Mouse (Mus musculus): Measurements from ENCODE around the gene Pgf. TPM values are rescaled to one million over a fixed set of nuclear protein-coding genes. Genes with fewer than 3 reads are reported as not detected.

Gene Pgf
- polyA plus RNA-seq, 1 experiment from 2014 or later = 15.6 TPM

DNA sequence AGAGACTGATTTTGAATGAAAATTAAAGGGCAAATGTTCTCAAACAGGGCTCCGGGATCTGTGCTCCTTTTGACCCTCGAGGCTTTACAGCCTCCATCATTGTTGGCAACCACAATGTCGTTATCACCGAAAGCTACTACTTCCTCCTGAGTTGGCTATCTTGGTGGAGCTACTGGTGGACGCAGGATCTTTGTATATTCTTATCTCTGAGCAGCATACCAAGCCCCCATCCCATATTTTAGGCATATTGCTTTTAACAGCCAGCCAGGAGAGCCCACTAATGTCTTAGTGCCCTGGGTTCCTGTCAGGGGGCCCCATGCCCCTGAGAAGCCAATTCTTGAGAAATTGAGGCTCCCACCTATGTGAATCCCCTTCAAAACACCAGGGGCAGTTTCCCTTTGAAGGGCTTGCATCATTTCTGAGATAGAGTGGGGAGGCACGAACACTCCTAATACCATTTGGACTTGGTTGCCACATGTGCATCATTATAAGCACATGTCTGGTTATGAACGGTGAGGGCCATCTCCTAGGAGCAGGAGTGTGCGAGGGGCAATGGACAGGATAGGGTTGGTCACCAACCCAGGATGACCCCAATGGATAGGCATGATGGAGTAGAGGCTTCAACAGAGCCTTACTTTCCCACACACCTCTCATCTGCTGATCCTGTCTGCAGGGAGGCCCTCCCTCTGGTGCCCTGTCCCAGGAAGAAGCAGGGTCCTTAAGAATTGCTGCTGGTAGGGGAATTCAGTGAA lies 43.4 kb downstream of the Pgf start:
- no peak overlapping the region for H3K27ac ChIP-seq
- H3K27me3 ChIP-seq (replicated peaks) = no peaks in the 10 kb centered on the region
- no peak for ATAC-seq
- H3K4me1 ChIP-seq (replicated peaks) = 0 out of 2 replicates have a peak, but pooled peaks cover 2% of the 10 kb centered on the region
- H3K9ac ChIP-seq = no peak overlapping the region
- 78% methylated on average over 8 of the region's 8 CpGs for WGBS
- H3K4me3 ChIP-seq (replicated peaks) = no peak overlapping the region
- H3K4me2 ChIP-seq (replicated peaks) = no peak overlapping the region
- no peaks in the 10 kb centered on the region for H3K9me3 ChIP-seq
- peaks cover 43% of the 10 kb centered on the region for H3K36me3 ChIP-seq

DNA sequence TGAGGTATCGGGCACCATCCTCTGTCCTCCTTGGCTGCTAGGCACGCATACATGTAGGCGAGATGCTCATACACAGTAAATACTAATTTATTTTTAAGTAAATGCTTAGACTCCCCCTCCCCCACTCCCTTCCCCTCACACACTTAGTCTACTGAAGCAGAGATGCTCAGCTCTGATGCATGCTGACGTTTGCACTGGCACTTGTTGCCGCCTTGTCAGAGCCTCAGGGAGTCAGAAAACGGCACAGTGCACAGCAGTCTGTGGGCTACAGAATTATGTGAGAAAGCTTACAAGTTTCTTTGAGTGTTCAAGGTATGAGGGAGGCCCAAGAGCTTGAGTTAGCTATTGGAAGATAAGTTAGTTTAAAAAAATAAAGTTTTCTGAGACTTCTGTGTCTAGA lies 46.2 kb downstream of the Pgf start:
- no peak overlapping the region for H3K27ac ChIP-seq
- no peaks in the 10 kb centered on the region for H3K9me3 ChIP-seq
- WGBS = 93% methylated on average over 6 of the region's 6 CpGs
- H3K4me1 ChIP-seq (replicated peaks) = 0 out of 2 replicates have a peak, but pooled peaks cover 1% of the 10 kb centered on the region
- H3K36me3 ChIP-seq = peaks cover 56% of the 10 kb centered on the region
- no peak overlapping the region for H3K4me2 ChIP-seq (replicated peaks)
- no peak overlapping the region for H3K9ac ChIP-seq
- no peak for ATAC-seq
- no peaks in the 10 kb centered on the region for H3K27me3 ChIP-seq (replicated peaks)
- no peak overlapping the region for H3K4me3 ChIP-seq (replicated peaks)

DNA sequence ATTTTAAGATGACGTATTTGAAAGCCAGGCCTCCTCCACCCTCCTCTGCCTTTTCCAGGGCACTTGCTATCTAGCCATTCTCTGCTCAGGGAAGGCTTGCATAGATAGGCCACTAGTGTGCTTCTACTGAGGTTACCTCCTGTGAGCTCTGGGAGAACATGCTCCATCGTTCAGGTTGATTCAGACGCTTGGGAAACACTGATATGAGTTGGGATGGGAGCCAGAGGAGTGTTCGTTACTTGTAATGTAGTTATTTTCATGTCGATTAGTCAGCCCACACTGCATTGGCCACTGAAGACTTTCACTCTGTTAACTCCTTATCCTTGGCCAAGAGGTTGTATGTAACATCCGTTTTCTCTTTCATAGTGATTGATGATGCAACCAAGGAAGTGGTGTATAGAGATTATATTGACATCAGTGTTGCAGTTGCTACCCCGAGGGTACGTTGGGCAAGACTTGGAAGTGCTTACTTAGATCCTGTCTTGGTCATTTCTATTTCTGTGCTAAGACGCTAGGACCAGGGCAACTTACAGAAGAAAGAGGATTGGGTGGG lies 48.1 kb downstream of the Pgf start:
- H3K36me3 ChIP-seq = peaks cover 55% of the 10 kb centered on the region
- no peaks in the 10 kb centered on the region for H3K9me3 ChIP-seq
- H3K9ac ChIP-seq = no peak overlapping the region
- H3K4me3 ChIP-seq (replicated peaks) = no peak overlapping the region
- no peak overlapping the region for H3K4me2 ChIP-seq (replicated peaks)
- ATAC-seq = no peak
- H3K4me1 ChIP-seq (replicated peaks) = no peaks in the 10 kb centered on the region
- H3K27ac ChIP-seq = no peak overlapping the region
- H3K27me3 ChIP-seq (replicated peaks) = no peaks in the 10 kb centered on the region
- WGBS = 93% methylated on average over 9 of the region's 9 CpGs

DNA sequence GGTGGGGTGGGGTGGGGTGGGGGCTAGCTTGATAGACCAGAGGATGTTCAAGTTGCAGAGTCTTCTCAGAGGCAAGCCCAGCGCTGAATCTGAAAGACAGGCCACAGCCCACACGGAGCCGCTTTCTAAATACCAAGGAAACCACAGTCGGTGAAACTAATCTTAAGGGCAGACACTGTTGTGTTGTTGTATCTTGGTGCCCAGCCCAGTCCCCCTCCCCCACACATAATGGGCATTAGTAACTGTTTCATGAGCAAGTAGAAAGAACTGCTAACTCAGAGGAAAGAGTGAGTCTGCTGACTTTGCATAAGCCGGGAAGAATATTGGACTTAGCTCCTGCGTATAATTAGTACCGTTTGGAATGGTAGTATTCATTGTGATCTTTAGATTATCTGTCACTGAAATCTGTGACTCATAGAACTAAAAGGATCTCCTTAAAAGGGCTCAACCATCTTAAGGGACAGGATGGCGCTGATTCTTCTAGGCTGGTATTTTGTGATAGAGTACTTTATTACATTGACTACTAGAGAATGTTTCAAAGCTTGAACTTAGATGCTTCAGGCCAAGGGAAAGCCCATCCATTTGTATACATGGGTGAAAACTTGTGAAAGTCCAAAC lies 50.5 kb downstream of the Pgf start:
- peaks cover 58% of the 10 kb centered on the region for H3K36me3 ChIP-seq
- H3K4me1 ChIP-seq (replicated peaks) = no peaks in the 10 kb centered on the region
- no peak overlapping the region for H3K9ac ChIP-seq
- ATAC-seq = no peak
- H3K4me2 ChIP-seq (replicated peaks) = no peak overlapping the region
- H3K4me3 ChIP-seq (replicated peaks) = no peak overlapping the region
- H3K9me3 ChIP-seq = no peaks in the 10 kb centered on the region
- H3K27me3 ChIP-seq (replicated peaks) = no peaks in the 10 kb centered on the region
- WGBS = 80% methylated on average over 8 of the region's 8 CpGs
- no peak overlapping the region for H3K27ac ChIP-seq

DNA sequence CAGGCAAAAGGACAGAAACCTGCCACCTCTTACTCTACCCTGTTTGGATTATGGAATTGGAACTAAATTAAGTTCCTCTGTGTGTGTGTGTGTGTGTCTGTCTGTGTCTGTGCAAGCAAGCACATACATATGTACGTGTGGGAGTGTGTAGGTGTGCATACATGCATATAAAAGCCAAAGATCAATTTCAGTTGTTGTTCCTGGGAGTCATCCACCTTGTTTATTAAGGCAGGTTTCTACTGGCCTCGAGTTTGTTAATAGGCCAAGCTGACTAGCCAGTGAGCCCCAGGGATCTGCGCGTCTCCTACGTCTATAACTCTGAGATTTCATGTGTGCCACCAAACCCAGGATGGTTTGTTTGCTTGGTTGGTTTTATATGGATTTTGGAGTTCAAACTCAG lies 52.8 kb downstream of the Pgf start:
- H3K36me3 ChIP-seq = peaks cover 49% of the 10 kb centered on the region
- 94% methylated on average over 5 of the region's 5 CpGs for WGBS

DNA sequence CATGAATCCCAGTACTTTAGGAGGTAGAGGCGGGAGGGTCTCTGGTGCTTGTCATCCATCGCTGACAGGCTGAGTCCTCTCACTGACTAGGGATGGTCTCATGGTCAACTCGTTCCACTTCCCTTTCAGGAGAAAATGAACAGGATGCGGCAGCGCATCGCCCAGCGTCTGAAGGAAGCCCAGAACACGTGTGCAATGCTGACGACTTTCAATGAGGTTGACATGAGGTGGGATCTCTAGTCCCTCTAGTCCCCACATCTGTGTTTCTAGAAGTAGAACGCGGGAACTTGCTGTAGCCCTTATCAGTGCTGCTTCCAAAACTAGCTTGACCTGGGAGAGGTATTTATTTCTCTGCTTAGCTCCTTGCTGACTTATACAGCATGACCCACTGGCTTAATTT lies 53.9 kb downstream of the Pgf start:
- Histone ChIP-seq H3K27ac (no peak overlapping the region), H3K9ac (no peak overlapping the region), H3K4me3 (replicated peaks) (no peak overlapping the region), H3K36me3 (peaks cover 47% of the 10 kb centered on the region), H3K4me1 (replicated peaks) (no peaks in the 10 kb centered on the region), H3K4me2 (replicated peaks) (no peak overlapping the region), H3K9me3 (no peaks in the 10 kb centered on the region), H3K27me3 (replicated peaks) (no peaks in the 10 kb centered on the region)
- no peak for ATAC-seq
- 85% methylated on average over 11 of the region's 11 CpGs for WGBS

More for the DNA sequence above, 52.8 kb downstream of the Pgf start:
- Histone ChIP-seq H3K4me2 (replicated peaks) (no peak overlapping the region), H3K9ac (no peak overlapping the region), H3K4me1 (replicated peaks) (no peaks in the 10 kb centered on the region), H3K27me3 (replicated peaks) (no peaks in the 10 kb centered on the region), H3K27ac (no peak overlapping the region), H3K4me3 (replicated peaks) (no peak overlapping the region), H3K9me3 (no peaks in the 10 kb centered on the region)
- ATAC-seq = no peak

DNA sequence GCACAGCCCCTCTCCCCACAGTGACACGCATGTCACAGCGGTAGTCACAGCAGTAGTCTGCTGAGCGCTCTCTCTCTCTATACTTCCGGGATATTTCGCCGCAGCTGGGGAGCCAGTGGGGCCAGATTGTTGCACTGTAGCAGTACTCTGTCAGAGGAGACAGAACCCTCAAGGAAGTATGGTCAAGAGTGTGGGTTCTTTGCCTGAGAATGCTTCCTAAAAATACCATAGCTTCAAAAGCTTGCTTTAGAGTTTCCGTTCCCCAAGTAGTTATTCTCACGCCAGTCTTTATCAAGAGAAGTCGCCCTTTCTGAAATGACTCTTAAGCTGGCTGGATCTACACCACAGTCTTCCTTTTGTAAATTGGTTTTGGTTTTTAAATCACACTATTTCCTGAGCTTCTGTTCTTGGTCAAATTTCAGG lies 54.5 kb downstream of the Pgf start:
- ATAC-seq = no peak
- H3K27me3 ChIP-seq (replicated peaks) = no peaks in the 10 kb centered on the region
- no peak overlapping the region for H3K4me2 ChIP-seq (replicated peaks)
- H3K9me3 ChIP-seq = no peaks in the 10 kb centered on the region
- H3K9ac ChIP-seq = no peak overlapping the region
- H3K4me1 ChIP-seq (replicated peaks) = no peaks in the 10 kb centered on the region
- peaks cover 45% of the 10 kb centered on the region for H3K36me3 ChIP-seq
- H3K4me3 ChIP-seq (replicated peaks) = no peak overlapping the region
- WGBS = 94% methylated on average over 9 of the region's 9 CpGs
- H3K27ac ChIP-seq = no peak overlapping the region

DNA sequence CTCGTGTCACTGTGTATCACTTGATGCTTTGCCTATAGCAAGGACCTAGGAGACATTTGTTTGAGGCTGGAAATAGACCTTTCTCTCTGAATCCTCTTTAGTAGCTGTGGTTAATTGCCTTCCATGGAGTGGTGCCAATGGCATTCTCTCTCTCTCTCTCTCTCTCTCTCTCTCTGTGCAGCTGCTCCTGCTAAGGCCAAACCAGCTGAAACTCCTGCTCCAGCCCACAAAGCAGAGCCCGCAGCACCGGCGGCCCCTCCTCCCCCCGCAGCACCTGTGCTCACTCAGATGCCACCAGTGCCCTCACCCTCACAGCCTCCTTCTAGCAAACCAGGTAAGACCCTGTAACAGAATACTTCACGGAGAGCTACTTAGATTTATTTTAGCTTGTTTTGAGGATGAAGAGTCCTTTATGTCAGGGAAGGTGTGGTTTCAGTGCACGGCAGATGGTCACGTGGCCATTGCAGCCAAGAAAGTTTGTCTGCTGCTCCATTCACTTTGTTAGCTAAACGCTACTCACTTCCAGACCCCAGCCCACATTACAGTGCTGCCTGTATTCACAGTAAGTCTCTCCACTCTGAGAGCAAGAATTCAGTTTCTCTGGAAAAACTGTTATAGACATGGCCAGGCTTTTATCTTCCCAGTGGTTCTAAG lies 55.7 kb downstream of the Pgf start:
- 89% methylated on average over 9 of the region's 9 CpGs for WGBS
- Histone ChIP-seq H3K4me3 (replicated peaks) (no peak overlapping the region), H3K27ac (no peak overlapping the region), H3K9me3 (no peaks in the 10 kb centered on the region), H3K27me3 (replicated peaks) (no peaks in the 10 kb centered on the region), H3K4me1 (replicated peaks) (no peaks in the 10 kb centered on the region), H3K36me3 (peaks cover 43% of the 10 kb centered on the region), H3K4me2 (replicated peaks) (no peak overlapping the region), H3K9ac (no peak overlapping the region)
- no peak for ATAC-seq

Other genes with a start within 250 kb of the Pgf start
- 134 and 141 TPM in 2 replicates for gene Fcf1, start 206.9 kb downstream of the Pgf start, polyA plus RNA-seq (2015; fragmentation: Nextera tagmentation; extraction: Ambion mirVana)
- 8.7 and 9.3 TPM in 2 replicates for gene Arel1, start 206.9 kb downstream of the Pgf start, polyA plus RNA-seq (2015; fragmentation: Nextera tagmentation; extraction: Ambion mirVana)
- gene Ylpm1, start 181.5 kb downstream of the Pgf start, polyA plus RNA-seq (2015; fragmentation: Nextera tagmentation; extraction: Ambion mirVana) = 22.1 and 22.6 TPM in 2 replicates
- 1.9 and 2.1 TPM in 2 replicates for gene Prox2, start 67.0 kb downstream of the Pgf start, polyA plus RNA-seq (2015; fragmentation: Nextera tagmentation; extraction: Ambion mirVana)
- 117 and 125 TPM in 2 replicates for gene Dlst, start 67.0 kb downstream of the Pgf start, polyA plus RNA-seq (2015; fragmentation: Nextera tagmentation; extraction: Ambion mirVana)
- 2.4 and 2.6 TPM in 2 replicates for gene Rps6kl1, start 26.5 kb downstream of the Pgf start, polyA plus RNA-seq (2015; fragmentation: Nextera tagmentation; extraction: Ambion mirVana)
- gene Eif2b2, start 41.7 kb upstream of the Pgf start, polyA plus RNA-seq (2015; fragmentation: Nextera tagmentation; extraction: Ambion mirVana) = 66.8 and 72.0 TPM in 2 replicates
- 6.7 and 6.9 TPM in 2 replicates for gene Mlh3, start 92.8 kb upstream of the Pgf start, polyA plus RNA-seq (2015; fragmentation: Nextera tagmentation; extraction: Ambion mirVana)
- gene Acyp1, start 110.6 kb upstream of the Pgf start, polyA plus RNA-seq (2015; fragmentation: Nextera tagmentation; extraction: Ambion mirVana) = 47.6 and 58.2 TPM in 2 replicates
- 1.7 TPM in 2 replicates for gene Zc2hc1c, start 110.8 kb upstream of the Pgf start, polyA plus RNA-seq (2015; fragmentation: Nextera tagmentation; extraction: Ambion mirVana)
- gene Nek9, start 161.6 kb upstream of the Pgf start, polyA plus RNA-seq (2015; fragmentation: Nextera tagmentation; extraction: Ambion mirVana) = 16.2 and 16.7 TPM in 2 replicates
- 343 and 345 TPM in 2 replicates for gene Tmed10, start 197.1 kb upstream of the Pgf start, polyA plus RNA-seq (2015; fragmentation: Nextera tagmentation; extraction: Ambion mirVana)